ENCODE assay signal across 8 mouse cellular contexts in the genomic region with DNA sequence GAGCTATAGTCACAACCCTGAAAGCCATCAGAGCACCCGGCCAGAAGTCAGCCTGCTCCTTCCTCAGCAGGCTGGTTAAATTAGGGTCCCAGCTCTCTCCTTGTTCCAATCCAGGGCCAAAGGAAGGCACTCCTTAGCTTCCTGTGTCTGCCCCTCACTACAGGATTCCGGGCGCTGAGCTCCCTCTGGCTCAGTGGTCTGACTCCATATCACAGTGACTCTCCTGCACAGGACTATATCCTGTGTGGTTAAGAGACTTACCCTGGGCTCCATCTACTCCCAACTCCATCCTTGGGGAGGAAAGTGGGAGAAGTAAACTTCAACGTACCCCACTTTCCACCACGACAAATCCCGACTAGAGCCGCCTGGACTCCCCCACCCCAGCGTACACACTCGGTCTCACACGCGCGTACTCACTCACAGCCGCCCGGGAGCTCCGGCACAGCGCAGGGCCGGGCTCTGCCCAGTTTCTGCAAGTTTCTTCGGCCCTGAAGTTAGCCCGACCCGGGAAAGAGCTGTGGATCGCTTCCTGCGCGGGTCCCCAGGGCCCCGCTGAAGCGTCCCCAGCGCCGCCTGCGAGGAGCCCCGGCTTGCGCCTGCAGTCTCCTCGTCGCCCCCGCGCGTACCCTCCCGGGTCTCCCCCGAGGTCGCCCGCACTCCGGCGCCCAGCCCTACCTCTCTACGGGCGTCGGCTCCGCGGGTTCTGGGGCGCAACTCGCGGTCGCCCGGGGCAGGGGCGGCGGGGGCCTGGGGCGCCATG. TPM values are rescaled to one million over a fixed set of nuclear protein-coding genes. Genes with fewer than 3 reads are reported as not detected.
A peak's percentile ranks its signal among the peaks of the same experiment; 100 is the strongest.
DNase-seq lines count a peak whose midpoint lies in the region; ATAC-seq and TF ChIP-seq lines count a peak whose summit lies in the region.

No protein-coding gene starts in this region.

- H3K9me3 ChIP-seq in intestine, embryonic 14.5 days (ENCODE audit: control insufficient read depth, low read length) = no peaks in the 10 kb centered on the region
- no peaks in the 10 kb centered on the region for H3K9me3 ChIP-seq in stomach, embryonic 16.5 days (replicated peaks; ENCODE audit: control insufficient read depth, low read length)

- no peak overlapping the region; the same call in 1 of the 2 replicates for H3K27ac ChIP-seq in cerebellum, adult 2 months (ENCODE audit: insufficient read depth, low read length)
- peak overlapping the region; percentile 96 for H3K27ac ChIP-seq in intestine, embryonic 14.5 days (ENCODE audit: low read depth)
- H3K27ac ChIP-seq in stomach, embryonic 16.5 days (ENCODE audit: low read length) = peak overlapping the region; percentile 83

- no peak for TF ChIP-seq POLR2A in cerebellum, adult 2 months (IDR thresholded peaks at IDR 0.05; ENCODE audit: borderline replicate concordance, insufficient read depth, low read length)

- H3K27me3 ChIP-seq in cerebellum, adult 2 months (ENCODE audit: control insufficient read depth, insufficient read depth, low read length) = no peaks in the 10 kb centered on the region
- H3K27me3 ChIP-seq in intestine, embryonic 14.5 days (replicated peaks; ENCODE audit: control insufficient read depth, insufficient read depth, low read length) = no peaks in the 10 kb centered on the region
- H3K27me3 ChIP-seq in stomach, embryonic 16.5 days (ENCODE audit: control insufficient read depth, insufficient read depth, low read length) = no peaks in the 10 kb centered on the region

- ATAC-seq in intestine, embryonic 14.5 days (replicated peaks; ENCODE audit: low FRiP score, low TSS enrichment, low read depth) = peak; percentile 73
- peak; percentile 68 for ATAC-seq in stomach, embryonic 16.5 days (ENCODE audit: insufficient read depth, low FRiP score)

- peaks cover 8% of the 10 kb centered on the region; the same call in 1 of the 2 replicates for H3K4me1 ChIP-seq in cerebellum, adult 2 months (ENCODE audit: control insufficient read depth, insufficient read depth, low read length)
- H3K4me1 ChIP-seq in intestine, embryonic 14.5 days (replicated peaks; ENCODE audit: control insufficient read depth, insufficient read depth, low read length) = peaks cover 30% of the 10 kb centered on the region
- H3K4me1 ChIP-seq in stomach, embryonic 16.5 days (ENCODE audit: control insufficient read depth, insufficient read depth, low read length) = peaks cover 21% of the 10 kb centered on the region

- H3K36me3 ChIP-seq in intestine, embryonic 14.5 days (ENCODE audit: control insufficient read depth, insufficient read depth, low read length) = no peaks in the 10 kb centered on the region
- no peaks in the 10 kb centered on the region for H3K36me3 ChIP-seq in stomach, embryonic 16.5 days (ENCODE audit: control insufficient read depth, insufficient read depth, low read length)

- DNase-seq in cerebellum, adult 11 months = peak; percentile 17
- DNase-seq in cerebellum, adult 9-10 months = no peak
- peak; percentile 15 to 27 for DNase-seq in B cell, adult 2 months
- DNase-seq in cerebellum, adult 2 months = peak; percentile 21 to 60
- DNase-seq in forelimb bud, embryonic 11.5 days (ENCODE audit: low read depth, low spot score) = peak; percentile 42
- peak; percentile 86 for DNase-seq in intestine, embryonic 14.5 days (ENCODE audit: low spot score)
- peak; percentile 54 to 60 for DNase-seq in lung, postnatal 4 days

- peak overlapping the region; percentile 31 for H3K4me3 ChIP-seq in cerebellum, adult 2 months (replicated peaks; ENCODE audit: insufficient read depth, low read depth, low read length)
- H3K4me3 ChIP-seq in intestine, embryonic 14.5 days (ENCODE audit: low read depth, low read length) = peak overlapping the region; percentile 80
- peak overlapping the region; percentile 67 for H3K4me3 ChIP-seq in stomach, embryonic 16.5 days (replicated peaks; ENCODE audit: low read length)

- no peak for TF ChIP-seq CTCF in cerebellum, adult 2 months (IDR thresholded peaks at IDR 0.05; ENCODE audit: borderline replicate concordance, insufficient read depth, low read depth, low read length)

- H3K9ac ChIP-seq in intestine, embryonic 14.5 days (ENCODE audit: low read length) = peak overlapping the region; percentile 96
- H3K9ac ChIP-seq in stomach, embryonic 16.5 days (ENCODE audit: low read length) = peak overlapping the region; percentile 94

- H3K4me2 ChIP-seq in intestine, embryonic 14.5 days (ENCODE audit: low read length) = peak overlapping the region; percentile 68
- H3K4me2 ChIP-seq in stomach, embryonic 16.5 days (ENCODE audit: low read depth, low read length) = peak overlapping the region; percentile 67

- 2% methylated on average over 49 of the region's 54 CpGs for WGBS in cerebellum, adult 2 months
- 1% methylated on average over 52 of the region's 54 CpGs for WGBS in intestine, embryonic 14.5 days
- 1% methylated on average over 54 of the region's 54 CpGs for WGBS in stomach, embryonic 16.5 days

RNA-seq across cellular contexts. Expression of gene Dennd2a, which starts 0.6 kb away (rescaled TPM):
- 12.3 and 13.5 TPM in 2 replicates for polyA plus RNA-seq in cerebellum, adult 2 months (2012; rRNA removed)
- 18.9 and 21.0 TPM in 2 replicates for polyA plus RNA-seq in intestine, embryonic 14.5 days (2014; fragmentation: Nextera tagmentation; extraction: Ambion mirVana)
- polyA plus RNA-seq in stomach, embryonic 16.5 days (2015; fragmentation: Nextera tagmentation; extraction: Ambion mirVana) = 10.8 and 10.9 TPM in 2 replicates

RNA-seq across cellular contexts. Expression of gene Adck2, which starts 16.6 kb away (rescaled TPM):
- polyA plus RNA-seq in cerebellum, adult 2 months (2012; rRNA removed) = 30.2 and 33.2 TPM in 2 replicates
- 25.0 and 31.6 TPM in 2 replicates for polyA plus RNA-seq in intestine, embryonic 14.5 days (2014; fragmentation: Nextera tagmentation; extraction: Ambion mirVana)
- polyA plus RNA-seq in stomach, embryonic 16.5 days (2015; fragmentation: Nextera tagmentation; extraction: Ambion mirVana) = 33.5 and 34.8 TPM in 2 replicates

RNA-seq across cellular contexts. Expression of gene Gm42420, which starts 28.5 kb away (rescaled TPM):
- 0.72 and 0.95 TPM in 2 replicates for polyA plus RNA-seq in cerebellum, adult 2 months (2012; rRNA removed)
- 0.97 TPM in 1 of 2 replicates, not detected in the other for polyA plus RNA-seq in intestine, embryonic 14.5 days (2014; fragmentation: Nextera tagmentation; extraction: Ambion mirVana)
- 0.43 and 2.1 TPM in 2 replicates for polyA plus RNA-seq in stomach, embryonic 16.5 days (2015; fragmentation: Nextera tagmentation; extraction: Ambion mirVana)

RNA-seq across cellular contexts. Expression of gene Ndufb2, which starts 35.3 kb away (rescaled TPM):
- 315 and 319 TPM in 2 replicates for polyA plus RNA-seq in cerebellum, adult 2 months (2012; rRNA removed)
- 394 and 416 TPM in 2 replicates for polyA plus RNA-seq in intestine, embryonic 14.5 days (2014; fragmentation: Nextera tagmentation; extraction: Ambion mirVana)
- polyA plus RNA-seq in stomach, embryonic 16.5 days (2015; fragmentation: Nextera tagmentation; extraction: Ambion mirVana) = 307 and 337 TPM in 2 replicates
